Mouse (Mus musculus) kidney, adult 2 months (tissue): ENCODE data around the gene Rhobtb1.

ENCODE experiments used
- CTCF ChIP-seq: fragments of 200-500 bp; conservative IDR thresholded peaks from 2 replicates; pipeline ENCODE4 v1.5.1; 2011; ENCODE audit warnings: low read depth, mild to moderate bottlenecking, control low read depth, low read length, moderate library complexity, mixed read lengths; ENCODE audit not compliant: insufficient read depth, insufficient read length
- POLR2A ChIP-seq: fragments of 200-500 bp; IDR thresholded peaks from one replicate; pipeline ENCODE4 v1.6.1; 2011; ENCODE audit warnings: low read depth, low read length, control low read depth

GRCm38 (mm10) chr10:69245151-69245550 lies 93.9 kb downstream of the Rhobtb1 start:
- TF ChIP-seq CTCF = no peak
- TF ChIP-seq POLR2A = no peak
